Comparison of ENCODE assay signal across 11 mouse cellular contexts in the genomic region with DNA sequence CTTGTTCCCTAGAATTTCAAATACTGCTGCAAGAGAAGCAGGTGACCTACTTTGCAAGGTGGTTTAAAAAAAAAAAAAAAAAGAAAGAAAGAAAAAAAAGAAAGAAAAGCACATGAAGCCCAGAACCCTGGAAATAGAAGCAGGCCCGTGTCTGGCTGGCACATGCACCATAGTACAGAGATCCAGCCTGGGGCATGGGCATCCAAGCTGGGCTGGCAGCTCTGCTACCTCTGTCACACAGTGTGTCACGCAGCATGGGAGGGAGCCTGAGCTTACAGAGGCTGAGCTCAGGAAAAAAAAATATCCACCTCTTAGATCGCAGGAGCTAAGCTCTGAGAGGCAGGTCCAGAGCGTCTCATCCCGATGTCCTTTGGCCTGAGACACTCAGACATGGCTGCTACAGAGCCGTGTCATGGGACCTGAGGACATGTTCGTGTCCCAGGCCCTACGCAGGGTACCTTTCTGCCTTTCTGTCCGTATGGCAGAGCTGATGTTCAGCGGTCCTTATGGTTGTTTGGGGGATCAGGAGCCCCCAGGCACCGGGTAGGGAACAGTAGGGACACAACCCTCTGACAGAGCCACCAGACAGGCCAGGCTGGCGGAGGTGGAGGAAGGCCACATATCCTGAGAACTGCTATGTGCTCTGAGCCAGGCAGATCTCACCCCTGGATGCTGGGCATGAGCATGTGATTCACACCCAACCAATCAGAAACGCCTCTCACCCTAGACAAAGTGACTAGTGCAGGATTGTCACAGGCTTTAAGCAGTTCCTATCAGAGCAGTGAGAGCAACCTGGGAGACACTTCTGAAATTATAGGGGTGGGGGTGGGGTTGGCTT.
DNase-seq lines count a peak whose midpoint lies in the region; ATAC-seq lines count a peak whose summit lies in the region.
"Had no signal": no experiment of that assay in that cellular context is flagged by ENCODE, and none has a peak within 500 bp of the region (broad histone marks: within the 10 kb centered on the region; RNA-seq: fewer than 3 reads in every experiment).

No protein-coding gene starts in this region.

- no peaks in the 10 kb centered on the region for H3K27me3 ChIP-seq in embryonic facial prominence, embryonic 13.5 days
- H3K27me3 ChIP-seq: embryonic facial prominence, embryonic 15.5 days; liver, embryonic 15.5 days had no signal

- H3K27ac ChIP-seq in embryonic facial prominence, embryonic 13.5 days, result no peak overlapping the region
- H3K27ac ChIP-seq: embryonic facial prominence, embryonic 15.5 days; liver, embryonic 15.5 days had no signal

- intact Hi-C loops in left cerebral cortex, postnatal 10 days (cut with DNase I), result no loop called here
- intact Hi-C loops in left cerebral cortex, postnatal 25 days (cut with DNase I), result no loop called here

- no peak overlapping the region for H3K4me3 ChIP-seq in embryonic facial prominence, embryonic 13.5 days
- H3K4me3 ChIP-seq: embryonic facial prominence, embryonic 15.5 days; liver, embryonic 15.5 days had no signal

- 87% methylated on average over 13 of the region's 13 CpGs for WGBS in embryonic facial prominence, embryonic 13.5 days

- H3K4me1 ChIP-seq in embryonic facial prominence, embryonic 13.5 days, result 0 out of 2 replicates have a peak, but pooled peaks cover 3% of the 10 kb centered on the region
- H3K4me1 ChIP-seq: embryonic facial prominence, embryonic 15.5 days; liver, embryonic 15.5 days had no signal

- H3K36me3 ChIP-seq in embryonic facial prominence, embryonic 13.5 days, result peaks cover 48% of the 10 kb centered on the region
- H3K36me3 ChIP-seq: liver, embryonic 15.5 days had no signal

- no peak overlapping the region for H3K4me2 ChIP-seq in embryonic facial prominence, embryonic 13.5 days
- H3K4me2 ChIP-seq: embryonic facial prominence, embryonic 15.5 days; liver, embryonic 15.5 days had no signal

- DNase-seq in left cerebral cortex, adult 18-20 months (ENCODE audit: low spot score in 2 of 2), result peak; percentile 38 to 53
- DNase-seq in left cerebral cortex, postnatal 10 days (ENCODE audit: extremely low spot score in 1 of 2, low spot score in 2 of 2), result no peak
- peak; percentile 39 to 78 for DNase-seq in left cerebral cortex, postnatal 25 days (ENCODE audit: low spot score in 2 of 2)
- DNase-seq in right cerebral cortex, postnatal 25 days, result peak; percentile 43
- DNase-seq in natural killer cell, adult 2 months (ENCODE audit: low spot score in 2 of 2), result no peak
- no peak for DNase-seq in adipocyte (ENCODE audit: low spot score)
- DNase-seq in layer of hippocampus, adult 18-20 months (ENCODE audit: low spot score in 2 of 2), result no peak

- H3K9me3 ChIP-seq in embryonic facial prominence, embryonic 13.5 days, result no peaks in the 10 kb centered on the region
- H3K9me3 ChIP-seq: embryonic facial prominence, embryonic 15.5 days; G1E; liver, embryonic 15.5 days had no signal

- H3K9ac ChIP-seq in embryonic facial prominence, embryonic 13.5 days, result 0 out of 2 replicates have a peak overlapping the region, but pooled peaks have one; percentile 47
- H3K9ac ChIP-seq: embryonic facial prominence, embryonic 15.5 days; liver, embryonic 15.5 days had no signal

- ATAC-seq in embryonic facial prominence, embryonic 13.5 days (ENCODE audit: insufficient number of reproducible peaks, insufficient read depth, low FRiP score, low TSS enrichment, low read depth), result no peak

Comparison
In these comparisons a context has a peak if more than half of its experiments do, and no peak if none do; other contexts are left out.
1. DNase-seq: peak in left cerebral cortex, adult 18-20 months (2 of 2), left cerebral cortex, postnatal 25 days (2 of 2) and right cerebral cortex, postnatal 25 days (single experiment); none in left cerebral cortex, postnatal 10 days (0 of 2), natural killer cell, adult 2 months (0 of 2), adipocyte (single experiment) and layer of hippocampus, adult 18-20 months (0 of 2).